Mouse (Mus musculus) CD8-positive naive resting alpha-beta T cell, adult 2 months (primary cell): ENCODE results near the gene Hnrnpdl.

Source experiments
- DNase-seq, 2 experiments: peaks; one replicate each; pipeline ENCODE4 v3.0.0; 2022; ENCODE audit warnings: low read depth in 2 of 2, low spot score in 2 of 2

Hnrnpdl gene

DNA sequence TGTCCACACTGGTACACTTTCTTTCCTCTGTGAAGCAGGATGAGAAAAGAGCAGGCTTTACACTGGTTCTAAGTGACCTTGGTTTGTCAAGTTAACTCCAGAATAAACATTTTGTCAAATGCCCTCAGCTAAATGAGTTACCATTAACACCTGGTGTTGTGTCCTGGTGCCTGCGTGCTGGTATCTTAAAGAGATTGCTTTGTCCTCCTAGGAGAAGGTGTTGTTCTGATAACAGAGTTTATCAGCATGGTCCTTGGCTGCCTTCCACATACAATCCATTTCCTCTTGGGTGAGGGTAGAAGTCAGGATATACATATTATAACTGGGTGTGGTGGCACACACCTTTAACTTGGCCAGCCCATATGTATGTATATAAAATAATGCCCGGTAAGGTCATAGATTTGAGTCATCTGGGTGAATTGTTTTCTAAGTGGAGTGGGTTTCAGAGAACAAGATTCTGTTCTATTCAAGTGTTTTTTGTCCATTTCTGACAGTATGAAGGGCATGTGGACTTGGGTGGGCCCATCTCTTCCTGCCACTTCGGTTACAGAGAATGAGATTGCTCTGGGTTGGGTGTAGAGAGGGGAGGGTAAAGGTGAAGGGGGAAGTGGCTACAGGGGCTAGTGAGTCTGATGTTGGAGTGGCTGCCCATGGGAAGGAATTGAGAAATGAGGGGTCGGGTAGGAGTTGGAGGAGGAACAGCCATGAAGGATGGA, 33.0 kb downstream of the Hnrnpdl start:
- no peak for DNase-seq

DNA sequence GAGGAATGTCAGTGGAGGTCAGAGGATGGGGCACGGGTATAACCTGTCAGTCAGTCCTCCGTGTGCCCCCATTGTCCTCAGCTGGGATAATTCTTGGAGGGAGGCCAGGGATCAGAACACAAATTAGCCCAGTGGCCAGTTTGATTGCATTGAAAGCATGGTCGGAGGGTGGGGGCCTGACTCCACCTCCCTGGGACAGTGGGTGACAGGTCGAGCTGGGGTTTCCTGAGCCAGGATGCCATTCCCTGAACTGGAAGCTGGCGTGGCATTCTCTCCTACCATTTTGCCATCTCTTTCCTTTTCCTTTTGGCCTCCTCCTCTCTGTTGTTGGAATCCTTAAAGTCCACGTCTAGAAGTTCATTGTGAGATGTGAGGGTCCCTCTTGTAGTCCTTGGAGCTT, 33.6 kb downstream of the Hnrnpdl start:
- no peak for DNase-seq

DNA sequence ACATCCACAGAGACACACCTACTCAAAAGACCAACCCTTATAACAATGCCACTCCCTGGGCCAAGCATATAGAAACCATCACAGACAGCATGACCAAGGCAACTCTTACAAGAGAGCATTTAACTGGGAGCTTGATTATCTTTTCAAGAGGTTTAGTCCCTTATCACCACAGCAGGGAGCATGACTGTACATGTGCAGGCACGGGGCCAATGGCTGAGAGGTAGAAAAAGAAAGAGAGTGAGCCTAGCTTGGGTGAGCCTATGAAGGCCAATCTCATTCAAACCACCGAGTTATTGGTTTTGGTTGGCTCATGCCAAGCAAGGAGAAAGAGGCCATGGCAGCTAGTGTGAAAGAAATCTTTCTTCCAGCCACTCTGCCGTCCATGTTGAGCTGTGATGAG, 34.0 kb downstream of the Hnrnpdl start:
- no peak for DNase-seq

DNA sequence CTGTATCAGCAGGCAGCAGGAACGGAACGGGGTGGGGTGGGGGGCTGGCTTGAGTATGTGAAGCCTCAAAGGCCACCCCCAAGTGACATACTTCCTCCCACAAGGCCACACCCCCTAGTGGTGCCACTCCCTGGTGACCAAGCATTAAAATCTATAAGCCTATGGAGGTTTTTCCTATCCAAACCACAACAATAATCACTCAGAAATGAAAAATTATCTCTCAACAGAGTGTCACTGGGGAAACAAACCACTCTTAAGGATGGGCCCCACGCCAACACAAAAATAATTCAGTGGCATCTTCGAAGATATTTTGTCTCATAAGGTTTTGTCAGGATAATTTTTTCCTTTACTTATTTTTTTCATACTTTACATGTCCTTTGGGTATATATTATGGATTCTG, 35.6 kb downstream of the Hnrnpdl start:
- no peak for DNase-seq

DNA sequence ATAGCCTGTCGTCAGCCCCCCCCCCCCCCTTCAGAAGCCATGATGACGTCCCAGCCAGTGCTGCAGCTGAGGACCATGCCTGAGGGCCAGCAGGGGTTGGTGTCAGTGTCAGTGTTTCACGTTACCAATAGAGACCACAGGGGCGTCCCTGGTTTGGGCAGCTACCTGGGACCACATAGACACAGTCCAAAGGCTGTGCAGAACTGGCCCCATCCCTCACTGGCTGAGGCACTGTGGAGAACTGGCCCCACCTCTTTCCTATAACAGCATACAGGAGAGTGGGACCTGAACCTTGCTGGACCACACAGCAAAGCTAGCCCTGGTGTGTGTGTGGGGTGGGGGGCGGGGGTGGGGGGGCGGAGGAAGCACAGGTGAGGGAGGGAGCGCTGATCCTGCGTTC, 39.0 kb downstream of the Hnrnpdl start:
- no peak for DNase-seq

DNA sequence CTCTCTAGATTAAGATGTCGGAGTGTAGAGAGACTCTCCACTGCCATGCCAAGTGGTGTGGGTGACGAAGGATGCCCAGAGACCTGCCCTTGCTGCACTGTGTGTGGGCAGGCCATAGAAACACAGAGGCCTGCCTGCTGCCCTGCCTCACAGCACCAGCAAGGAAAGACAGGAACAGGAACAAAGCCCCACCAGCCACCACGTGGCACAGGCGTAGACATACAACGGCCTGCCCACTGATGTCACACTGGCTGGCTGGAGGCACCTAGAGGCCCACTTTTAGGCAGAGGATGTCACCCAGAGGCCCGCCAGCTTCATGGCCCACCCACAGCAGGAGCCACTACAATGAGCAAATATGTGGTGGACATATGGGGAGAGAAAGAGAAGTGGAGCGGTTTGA, 39.4 kb downstream of the Hnrnpdl start:
- no peak for DNase-seq

DNA sequence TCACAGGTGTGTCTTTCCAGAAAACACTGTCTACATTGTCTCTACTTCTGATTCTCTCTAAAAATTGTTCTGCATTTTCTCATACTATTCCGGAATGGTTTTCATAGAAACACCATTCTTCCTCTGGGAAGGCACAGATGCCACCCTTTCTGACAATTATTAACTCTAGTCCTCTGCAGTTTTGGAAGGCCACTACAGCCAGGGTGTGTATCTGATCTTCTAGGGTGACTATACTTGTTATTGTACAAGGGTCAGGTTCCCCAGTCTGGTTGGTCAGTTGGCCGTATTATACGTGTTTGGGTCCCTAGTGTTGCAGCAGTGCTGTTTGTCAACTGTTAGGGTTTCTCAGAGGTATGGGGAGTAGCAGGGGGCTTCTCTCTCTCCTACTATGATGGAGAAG, 44.8 kb downstream of the Hnrnpdl start:
- no peak for DNase-seq

DNA sequence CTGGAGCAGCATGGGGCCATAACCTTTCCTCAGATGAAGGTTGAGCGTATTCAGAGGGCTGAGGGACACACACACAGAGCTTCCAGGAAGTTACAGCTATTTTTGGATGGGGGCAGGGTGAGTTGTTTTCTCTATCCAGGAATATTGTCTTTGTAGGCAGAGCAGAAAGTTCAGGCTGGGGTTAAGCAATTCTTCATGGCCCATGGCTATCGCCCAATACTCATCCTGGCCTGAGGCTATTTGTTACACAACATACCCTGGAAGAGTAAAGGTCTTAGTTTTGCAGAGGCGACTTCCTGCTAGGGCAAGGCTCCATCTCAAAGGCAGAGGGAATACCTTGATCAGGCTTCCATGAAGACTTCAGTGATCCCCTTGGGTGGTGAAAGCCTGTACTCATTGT, 45.3 kb downstream of the Hnrnpdl start:
- DNase-seq: no peak
